Mouse (Mus musculus) kidney, adult 11 months (tissue): Measurements from ENCODE around the gene Btnl10.
"Not testable (repeated sequence)": the region's sequence is repeated elsewhere in the genome, so short reads cannot be mapped to it uniquely, and the experiment has no call there.

Source experiments
- DNase-seq: peaks from one replicate; pipeline ENCODE4 v3.0.0; 2022

Btnl10 gene

DNA sequence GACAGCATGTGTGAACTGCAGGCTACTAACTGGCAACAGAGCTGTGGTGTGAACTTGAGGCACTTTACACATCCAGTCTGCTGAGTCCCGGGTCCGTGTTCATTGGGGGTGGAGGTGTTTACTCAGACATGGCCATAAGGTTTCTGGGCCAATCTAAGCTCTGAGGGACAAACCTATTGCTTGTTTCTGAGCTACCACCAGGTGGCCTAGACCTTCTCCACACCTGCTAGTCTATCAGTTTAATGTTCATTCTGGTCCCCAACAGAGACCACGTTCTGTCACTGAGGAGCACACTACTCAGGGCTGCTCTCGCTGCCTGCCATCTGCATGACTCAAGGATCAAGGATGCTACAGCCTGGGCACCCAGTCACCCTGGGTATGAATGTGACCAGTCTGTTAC, 13.9 kb downstream of the Btnl10 start:
- no peak for DNase-seq

DNA sequence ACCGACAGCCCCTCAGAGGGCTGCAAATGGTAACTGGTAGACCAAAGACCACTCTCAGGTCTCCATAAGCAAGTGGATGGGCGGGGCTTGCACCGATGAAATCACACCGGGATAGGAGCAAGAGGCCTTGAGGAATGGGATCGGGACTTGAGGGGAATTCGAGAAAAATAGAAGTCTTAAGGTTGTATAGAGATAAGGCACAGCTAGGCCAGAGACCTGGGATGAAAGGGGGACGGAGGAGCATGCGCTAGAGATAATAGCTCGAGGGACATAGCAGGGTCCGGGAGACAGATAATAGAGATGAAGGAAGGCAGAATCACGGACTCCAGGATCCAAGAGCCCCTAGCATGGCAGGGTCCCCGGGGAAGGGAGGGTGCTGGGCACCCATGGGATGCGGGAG, 20.2 kb downstream of the Btnl10 start:
- DNase-seq = no peak

DNA sequence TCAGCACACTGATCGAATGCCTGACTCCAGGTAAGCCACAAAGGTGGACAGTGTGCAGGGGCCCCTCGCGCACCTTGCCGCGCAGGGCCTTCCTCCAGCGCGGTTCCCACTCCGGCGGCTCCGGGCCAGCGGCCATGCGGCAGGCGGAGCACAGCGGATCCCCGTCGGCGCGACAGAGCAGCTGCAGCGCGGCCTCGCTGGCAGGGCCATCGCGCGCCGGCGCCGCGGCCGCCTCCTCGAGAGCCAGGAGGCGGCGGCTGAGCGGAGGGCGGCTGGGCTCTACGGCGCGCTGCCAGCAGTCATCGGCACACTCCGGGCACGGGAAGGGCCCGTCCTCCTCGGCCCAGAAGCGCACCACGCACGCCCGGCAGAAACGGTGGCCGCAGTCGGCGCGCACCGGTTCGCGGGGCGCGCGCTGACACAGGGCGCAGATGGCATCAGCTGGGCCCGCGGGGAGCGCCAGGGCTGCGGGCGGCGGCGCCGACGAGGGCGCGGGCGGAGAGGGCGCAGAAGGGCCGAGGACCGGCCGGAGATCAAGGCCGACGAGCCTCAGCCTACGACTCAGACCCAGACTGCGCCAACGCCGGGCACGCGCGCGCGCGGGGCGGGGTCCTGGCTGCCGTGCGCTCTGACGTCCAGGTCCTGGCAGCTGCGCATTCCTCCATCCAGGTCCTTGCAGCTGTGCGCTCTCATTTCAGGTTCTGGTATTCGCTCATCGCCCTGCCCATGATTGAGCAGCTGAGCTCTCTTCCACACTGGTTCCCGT, 20.8 kb downstream of the Btnl10 start, which contains the start of gene Rnf187:
Rnf187 (minus strand) TSS at position 595 of the 766 bp plus-strand sequence.
- peak; percentile 92 for DNase-seq

DNA sequence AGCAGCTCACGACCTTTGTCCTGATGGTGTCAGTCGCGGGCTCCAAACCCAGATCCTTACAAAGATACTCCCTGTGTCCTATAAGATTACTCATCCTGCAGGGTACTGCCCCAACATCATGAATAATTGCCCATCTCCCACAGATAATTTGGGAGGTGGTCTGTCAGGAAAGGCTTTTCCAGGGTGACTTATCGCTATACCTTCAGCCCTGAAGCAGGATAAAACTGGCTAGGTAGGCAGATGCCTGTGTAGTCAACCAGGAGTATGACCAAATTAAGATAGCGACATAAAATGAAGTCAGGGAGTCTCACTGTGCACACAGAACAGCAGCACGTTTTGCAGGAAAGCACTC, 21.4 kb downstream of the Btnl10 start:
- no peak for DNase-seq

DNA sequence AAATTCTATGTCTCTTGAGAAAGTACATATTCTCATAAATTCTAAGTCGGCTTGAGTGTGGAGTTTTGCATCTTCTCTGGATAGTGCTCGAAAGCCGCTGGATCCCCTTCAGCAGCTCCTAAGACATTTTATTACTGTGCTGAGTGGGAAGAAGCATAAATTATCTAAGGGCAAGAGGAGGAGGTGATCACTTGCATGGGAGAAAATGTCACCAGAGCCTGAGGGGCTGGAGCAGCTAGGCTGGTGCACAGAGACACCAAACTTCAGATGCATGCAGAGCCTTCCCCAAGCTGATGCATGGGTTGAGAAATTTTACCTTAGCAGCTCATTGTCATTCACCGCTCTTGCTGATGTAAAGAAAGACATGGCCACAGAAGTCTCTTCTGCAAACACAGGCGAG, 26.4 kb downstream of the Btnl10 start:
- no peak for DNase-seq

DNA sequence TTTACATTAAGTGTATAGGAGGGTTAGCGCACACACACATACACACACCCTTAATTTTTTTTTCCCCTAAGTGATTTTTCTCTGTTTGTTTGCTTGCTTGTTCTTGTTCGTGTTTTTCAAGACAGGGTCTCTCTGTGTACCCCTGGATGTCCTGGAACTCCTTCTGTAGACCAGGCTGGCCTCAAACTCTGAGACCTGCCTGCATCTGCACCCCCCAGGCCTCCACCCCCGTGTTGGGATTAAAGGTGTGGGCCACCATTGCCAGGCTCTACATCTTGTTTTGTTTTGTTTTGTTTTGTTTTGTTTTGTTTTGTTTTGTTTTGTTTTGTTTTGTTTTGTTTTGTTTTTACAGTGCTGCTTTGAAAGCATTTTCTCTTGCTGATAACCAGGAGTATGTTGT, 29.6 kb downstream of the Btnl10 start:
- no peak for DNase-seq

DNA sequence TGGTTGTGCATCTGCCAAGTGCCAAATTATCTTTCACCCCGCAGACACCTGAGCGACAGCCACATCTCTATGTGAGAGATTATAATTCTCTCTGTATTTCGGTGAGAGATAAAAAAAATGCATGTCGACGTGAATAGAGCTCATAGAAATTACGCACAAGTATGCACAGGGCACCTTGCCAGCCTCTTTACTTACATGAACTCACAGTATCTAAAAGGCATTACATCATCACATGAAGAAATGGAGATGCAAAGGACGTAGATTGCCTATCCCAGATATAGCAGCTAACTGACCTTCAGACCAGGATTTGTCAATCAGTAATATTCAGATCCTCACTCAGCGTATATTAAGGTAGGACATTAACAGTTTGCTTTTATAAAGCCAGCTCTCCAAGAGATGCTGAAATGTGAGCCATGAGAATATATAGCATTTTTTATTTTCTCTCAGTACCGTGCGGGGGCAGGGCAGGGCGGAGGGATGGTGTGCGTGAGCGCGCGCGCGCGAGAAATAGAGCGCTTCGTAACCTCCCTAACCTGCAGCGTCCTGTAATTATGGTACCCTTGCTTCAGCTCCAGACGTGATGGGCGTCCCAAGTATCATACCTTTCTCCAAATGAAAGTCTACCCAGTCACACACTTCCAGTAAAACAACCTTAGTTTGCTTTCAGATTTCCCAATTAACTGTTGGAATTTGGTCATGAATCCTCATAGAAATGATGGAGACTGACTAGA, 30.3 kb downstream of the Btnl10 start:
- no peak for DNase-seq

DNA sequence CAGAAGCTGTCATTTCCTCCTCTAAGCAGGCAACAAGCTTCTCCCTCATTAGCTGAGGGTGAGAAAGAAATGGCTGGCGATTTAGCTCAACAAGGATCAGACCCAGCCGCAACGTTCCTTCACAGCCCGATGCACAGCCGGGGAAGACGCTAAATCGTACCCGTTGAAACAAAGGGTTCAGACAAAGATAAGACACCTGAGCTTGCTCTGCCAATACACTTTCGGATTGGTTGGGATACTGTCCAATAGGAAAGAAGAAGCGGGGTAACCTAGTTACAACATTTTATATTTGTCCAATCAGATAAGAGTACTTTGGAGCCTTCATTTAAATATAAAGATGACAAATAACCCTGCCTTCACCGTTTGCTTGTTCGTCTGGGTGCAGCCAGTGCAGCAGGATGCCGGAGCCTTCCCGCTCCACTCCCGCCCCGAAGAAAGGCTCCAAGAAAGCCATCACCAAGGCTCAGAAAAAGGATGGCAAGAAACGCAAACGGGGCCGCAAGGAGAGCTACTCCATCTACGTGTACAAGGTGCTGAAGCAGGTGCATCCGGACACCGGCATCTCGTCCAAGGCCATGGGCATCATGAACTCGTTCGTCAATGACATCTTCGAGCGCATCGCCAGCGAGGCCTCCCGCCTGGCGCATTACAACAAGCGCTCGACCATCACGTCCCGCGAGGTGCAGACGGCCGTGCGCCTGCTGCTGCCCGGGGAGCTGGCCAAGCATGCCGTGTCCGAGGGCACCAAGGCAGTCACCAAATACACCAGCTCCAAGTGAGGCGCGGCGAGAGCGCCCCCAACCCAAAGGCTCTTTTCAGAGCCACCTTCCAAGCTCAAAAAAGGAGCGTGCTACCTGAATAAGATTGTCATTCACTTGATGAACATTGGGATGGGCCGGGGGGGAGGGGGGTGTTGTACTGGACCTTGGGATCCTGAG, 31.1 kb downstream of the Btnl10 start, which contains the start of gene Hist3h2ba:
Hist3h2ba (plus strand) TSS at position 379 of the 938 bp plus-strand sequence.
- peak; percentile 65 for DNase-seq

DNA sequence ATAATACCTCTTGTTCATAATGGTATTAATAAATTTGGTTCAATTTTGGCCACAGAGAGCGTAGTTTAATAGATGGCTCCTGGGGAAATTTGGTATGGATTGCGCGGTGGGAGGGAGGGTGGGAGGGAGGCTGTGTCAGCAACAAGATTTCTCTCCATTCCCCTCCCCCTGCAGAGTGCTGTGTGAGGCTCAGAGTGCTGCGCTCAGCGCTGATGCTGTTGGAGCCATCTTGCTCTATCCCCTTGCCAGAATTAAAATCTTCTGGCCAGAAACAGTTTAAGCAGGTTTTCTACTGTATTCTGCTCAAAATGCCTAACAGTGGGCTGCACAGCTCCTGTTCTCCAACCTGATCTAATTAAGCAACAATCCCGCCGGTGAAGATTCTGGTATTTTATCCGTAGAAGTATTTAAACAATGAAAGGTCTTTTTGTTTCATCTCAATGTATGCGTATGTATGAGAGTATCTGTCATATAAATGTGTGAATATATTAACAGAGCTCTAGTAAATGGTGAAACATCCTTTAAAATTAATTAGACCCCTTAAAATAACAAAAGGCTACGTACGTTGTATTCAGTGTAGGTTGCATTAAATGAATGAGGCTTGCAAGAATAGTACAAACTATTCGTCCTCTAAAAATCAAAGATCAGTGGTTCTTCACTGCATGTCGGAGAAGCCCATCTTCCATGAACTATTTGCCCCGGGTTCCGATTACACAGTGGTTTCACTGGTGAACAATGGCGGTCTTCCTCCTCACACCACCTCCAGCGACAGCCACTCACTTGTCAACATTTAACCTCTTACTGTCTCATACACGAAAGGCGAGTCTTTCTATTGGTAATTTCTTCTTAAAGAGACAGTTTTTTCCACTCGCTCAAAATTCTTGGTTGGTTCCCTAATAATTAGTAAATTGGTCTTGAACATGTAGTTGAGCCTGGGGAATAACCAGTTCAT, 32.0 kb downstream of the Btnl10 start:
- no peak for DNase-seq

DNA sequence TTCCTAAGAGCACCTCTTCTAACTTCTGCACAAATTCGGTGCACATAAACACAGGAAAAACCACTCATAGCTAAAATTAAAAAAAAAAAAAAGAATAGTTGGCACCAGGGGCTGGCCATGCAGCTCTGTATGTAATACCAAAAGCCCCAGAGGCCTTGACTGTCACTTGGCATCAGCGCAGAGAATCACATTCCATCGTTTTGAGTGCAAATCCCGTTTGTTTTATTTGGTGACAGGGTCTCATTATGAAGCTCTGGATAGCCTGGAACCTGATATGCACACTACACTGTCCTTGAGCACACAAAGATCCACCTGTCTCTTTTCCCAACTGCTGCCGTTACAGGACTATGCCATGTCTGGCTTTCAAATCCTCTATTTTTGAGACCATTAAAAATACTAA, 33.5 kb downstream of the Btnl10 start:
- DNase-seq = no peak

DNA sequence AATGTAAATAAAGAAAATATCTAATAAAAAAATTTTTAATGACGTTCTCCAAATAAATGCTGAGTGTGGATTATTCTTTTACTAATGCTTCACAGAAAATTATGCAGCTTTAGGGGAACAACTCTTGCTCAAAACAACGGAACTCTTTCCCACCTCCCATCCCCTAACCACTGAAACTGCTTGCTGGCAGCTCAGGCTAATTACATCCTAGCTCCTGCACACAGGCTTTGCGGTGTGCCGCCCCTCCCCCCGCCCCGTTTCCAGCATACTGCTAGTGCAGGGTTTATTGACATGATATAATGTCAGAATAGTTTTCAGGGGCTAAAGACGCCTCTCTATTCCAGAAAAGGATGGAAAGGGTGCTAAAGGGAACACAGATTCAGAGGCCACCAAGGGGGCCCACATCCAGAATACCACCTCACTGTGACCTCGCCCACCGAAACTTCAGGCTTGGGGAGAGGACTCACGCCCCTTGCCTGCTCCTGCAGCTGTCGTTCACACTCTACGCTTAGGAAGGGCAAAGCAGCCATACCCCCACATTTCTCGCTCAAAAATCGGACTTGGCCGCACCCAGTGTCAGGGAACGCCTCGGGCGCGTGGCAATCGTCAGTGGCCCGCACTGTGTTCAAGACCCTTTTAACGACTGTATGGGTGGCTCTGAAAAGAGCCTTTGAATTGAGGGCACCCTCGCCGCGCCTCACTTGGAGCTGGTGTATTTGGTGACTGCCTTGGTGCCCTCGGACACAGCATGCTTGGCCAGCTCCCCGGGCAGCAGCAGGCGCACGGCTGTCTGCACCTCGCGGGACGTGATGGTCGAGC, 35.9 kb downstream of the Btnl10 start:
- DNase-seq = no peak

DNA sequence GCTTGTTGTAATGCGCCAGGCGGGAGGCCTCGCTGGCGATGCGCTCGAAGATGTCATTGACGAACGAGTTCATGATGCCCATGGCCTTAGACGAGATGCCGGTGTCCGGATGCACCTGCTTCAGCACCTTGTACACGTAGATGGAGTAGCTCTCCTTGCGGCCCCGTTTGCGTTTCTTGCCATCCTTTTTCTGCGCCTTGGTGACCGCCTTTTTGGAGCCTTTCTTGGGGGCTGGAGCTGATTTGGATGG, 36.4 kb downstream of the Btnl10 start:
- DNase-seq = not testable (repeated sequence)

DNA sequence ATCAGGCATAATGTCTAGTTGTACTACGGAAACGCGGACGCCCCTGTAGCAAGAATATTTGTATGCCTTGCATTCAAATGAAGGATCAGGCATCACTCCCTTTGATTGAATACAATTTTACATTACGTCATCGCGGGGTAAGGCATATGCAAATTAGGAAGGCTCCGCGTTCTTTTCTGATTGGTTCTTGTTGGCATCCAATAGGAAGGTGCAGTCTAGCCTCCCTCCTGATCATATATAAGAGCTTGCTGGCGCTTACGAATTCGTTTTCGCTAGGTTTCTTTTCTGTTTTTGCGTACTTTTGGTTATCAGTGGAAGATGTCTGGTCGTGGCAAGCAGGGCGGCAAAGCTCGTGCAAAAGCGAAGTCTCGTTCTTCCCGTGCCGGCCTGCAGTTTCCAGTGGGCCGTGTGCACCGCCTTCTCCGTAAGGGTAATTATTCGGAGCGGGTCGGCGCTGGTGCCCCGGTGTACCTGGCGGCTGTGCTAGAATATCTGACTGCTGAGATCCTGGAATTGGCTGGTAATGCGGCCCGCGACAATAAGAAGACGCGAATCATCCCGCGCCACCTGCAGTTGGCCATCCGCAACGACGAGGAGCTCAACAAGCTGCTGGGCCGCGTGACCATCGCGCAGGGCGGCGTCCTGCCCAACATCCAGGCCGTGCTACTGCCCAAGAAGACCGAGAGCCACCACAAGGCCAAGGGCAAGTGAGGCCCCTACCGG, 36.9 kb downstream of the Btnl10 start, which contains the start of the genes Hist3h2a and Trim17:
Hist3h2a (plus strand) TSS at position 266 of the 723 bp plus-strand sequence.
Trim17 (plus strand) TSS at position 266 of the 723 bp plus-strand sequence.
- DNase-seq = peak; percentile 94

DNA sequence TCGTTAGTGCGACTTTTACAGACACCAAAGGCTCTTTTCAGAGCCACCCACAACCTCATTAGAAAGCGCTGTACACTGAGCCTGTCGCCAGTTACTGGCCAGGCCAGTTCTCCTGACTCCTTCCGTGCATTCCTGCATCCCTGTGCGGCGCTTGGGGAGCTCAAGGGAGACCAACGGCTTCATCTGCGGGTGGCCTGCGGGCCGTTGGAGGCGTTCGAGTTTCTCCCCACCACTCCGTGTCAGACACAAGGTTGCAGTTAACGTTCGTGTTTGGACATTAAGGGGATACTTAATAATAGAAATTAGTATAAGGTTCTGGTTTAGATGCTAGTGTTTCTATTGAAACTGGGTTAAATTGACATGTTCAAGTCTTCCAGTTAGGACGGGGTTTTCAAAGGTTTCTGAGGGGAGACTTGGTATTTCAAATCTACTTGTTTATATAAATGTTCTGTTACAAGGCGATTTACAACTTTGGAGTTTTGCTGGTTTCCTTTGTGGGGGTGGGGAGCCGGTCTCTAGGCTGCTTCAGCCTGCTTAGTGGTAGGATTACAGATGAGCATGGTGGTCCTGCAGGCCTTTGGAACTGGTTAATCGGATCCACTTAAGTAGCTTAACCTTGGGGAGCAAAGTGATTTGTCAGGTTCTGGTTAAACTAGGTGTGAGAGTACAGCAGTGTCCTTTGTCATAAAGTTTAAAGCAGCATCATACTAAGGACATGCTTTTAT, 37.6 kb downstream of the Btnl10 start:
- no peak for DNase-seq

DNA sequence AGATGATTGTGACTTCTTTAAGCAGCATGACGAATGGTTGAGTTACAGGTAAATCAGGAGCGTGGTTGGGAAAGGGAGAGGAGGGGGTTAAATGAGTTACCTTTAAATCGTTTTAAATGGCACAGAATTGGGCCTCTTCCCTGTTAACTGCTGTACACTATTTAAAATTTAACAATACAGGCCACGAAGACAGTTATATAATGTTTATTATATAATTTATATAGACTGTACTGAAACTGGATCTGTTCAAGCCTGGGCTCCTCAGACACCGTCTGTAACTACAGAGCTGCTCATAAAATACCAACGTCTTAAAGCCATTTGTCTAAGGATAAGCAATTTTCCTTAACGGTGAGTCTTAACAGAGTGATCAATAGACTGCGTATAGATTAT, 38.2 kb downstream of the Btnl10 start:
- no peak for DNase-seq

DNA sequence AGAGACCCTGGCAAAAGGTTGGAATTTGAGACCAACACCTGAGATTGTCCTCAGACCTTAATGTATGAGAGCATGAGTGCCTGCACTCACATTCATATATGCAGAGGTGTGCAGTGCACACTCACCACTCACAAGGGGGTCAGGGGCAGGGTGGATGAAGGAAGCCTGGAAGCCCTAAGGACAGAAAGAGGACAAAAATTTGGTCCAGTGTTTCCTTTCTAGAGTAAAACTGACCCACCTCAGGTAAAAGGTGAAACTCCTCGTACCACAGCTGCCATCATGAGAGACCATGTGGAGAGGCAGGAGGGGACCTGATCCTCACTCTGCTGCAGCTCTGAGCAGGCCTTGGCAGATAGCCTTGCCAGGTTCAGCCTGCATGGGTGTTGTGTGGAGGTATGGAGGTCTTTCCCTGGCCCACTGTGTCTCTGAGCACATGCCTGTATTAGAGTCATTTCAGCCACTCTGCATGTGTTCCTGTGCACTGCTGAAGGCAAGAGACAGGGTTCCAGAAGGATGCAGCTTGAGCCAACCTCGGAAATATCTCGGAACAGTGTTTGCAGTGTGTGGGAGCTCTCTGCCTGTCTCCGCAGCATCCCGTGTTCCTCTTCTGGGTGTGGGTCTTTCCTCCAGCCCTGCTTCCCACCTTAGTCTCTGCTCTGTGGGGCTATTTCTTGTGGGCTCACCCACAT, 39.7 kb downstream of the Btnl10 start:
- no peak for DNase-seq

DNA sequence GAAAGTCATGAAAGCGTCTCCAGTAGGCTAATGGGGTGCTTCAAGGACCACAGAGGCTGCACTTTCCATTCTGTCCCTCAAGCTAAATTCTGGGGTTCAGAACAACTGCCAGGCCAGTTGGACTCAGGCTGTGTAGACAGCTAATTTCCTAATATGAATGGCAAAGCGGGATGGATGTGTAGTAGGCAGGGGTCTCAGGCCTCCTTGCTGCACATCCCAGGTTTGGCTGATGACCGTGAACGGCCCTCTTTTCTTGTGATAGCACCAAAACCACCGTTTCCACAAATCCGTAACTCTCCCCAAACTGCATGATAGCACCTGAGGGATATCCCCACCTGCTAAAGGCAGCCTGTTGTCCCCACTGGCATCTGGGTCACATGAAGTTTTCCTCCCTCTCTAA, 40.8 kb downstream of the Btnl10 start:
- DNase-seq = no peak

DNA sequence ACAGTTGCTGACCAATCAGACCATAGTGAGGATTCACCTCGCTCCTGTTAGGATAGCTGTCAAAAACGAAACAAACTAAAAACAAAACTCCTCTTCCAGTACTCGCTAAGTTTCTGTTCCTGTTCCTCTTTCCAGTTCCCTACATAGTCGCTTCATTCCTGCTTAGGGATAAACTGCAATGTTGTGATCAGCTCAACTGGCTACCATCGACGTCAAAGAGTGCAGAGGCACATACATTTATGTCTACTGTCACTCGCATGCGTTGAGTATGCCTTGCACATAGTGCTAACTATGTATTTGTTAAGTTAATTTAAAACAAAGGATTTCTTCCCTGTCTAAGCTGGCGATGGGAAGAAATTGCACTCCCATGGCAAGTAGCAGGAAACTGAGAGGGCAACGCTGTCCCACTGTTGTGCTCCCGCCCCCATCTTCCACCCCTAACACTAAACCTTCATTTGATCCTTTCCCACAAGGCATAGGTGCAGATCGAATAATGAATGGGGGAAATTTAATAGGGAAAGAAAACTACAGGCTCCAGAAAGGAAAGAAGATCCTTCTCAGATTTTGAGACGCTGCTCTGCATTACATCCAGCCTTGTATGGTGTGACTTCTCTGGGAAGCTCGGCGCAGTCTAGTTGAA, 41.6 kb downstream of the Btnl10 start:
- DNase-seq = no peak
